Mouse (Mus musculus) Patski (cell line): ENCODE measurements at regions not wholly inside any gene's neighbourhood (a gene's known extent, or its start where the extent isn't known, plus 50 kb on each side); places are given as distances from the start of the nearest gene placed in this dataset.

Experiments
- ATAC-seq: fragments of 100-300 bp; one replicate; pipeline ENCODE4 v1.8.0; 2021
- CTCF ChIA-PET: fragments of 350-600 bp; sonication (Branson Sonifier 250); formaldehyde crosslinking; loops from one replicate; lab custom pipeline; 2022; ENCODE audit warnings: inconsistent platforms; lab: Charles Lee
- POLR2A ChIA-PET: fragments of 350-600 bp; sonication (Branson Sonifier 250); formaldehyde crosslinking; loops from one replicate; lab custom pipeline; 2022; ENCODE audit warnings: antibody characterized with exemption, inconsistent platforms; lab: Charles Lee
- DNase-seq: peaks from one replicate; pipeline ENCODE4 v3.0.0-alpha.2; 2011; ENCODE audit warnings: low read depth, low spot score
- H3K27me3 ChIP-seq: fragments of 371-371 bp; one replicate; pipeline ENCODE4 v1.5.1; 2021
- CTCF ChIP-seq: fragments of 100-300 bp; IDR thresholded peaks from one replicate; pipeline ENCODE4 v1.5.1; 2021
- in situ Hi-C: fragments of 300-500 bp; cut with MboI; formaldehyde crosslinking; loops from 3 replicates; pipeline ENCODE4 v1.11.1; 2018; ENCODE audit warnings: low pct_unique_long_range_greater_than_20kb, mixed read lengths

GRCm38 (mm10) chr14:105950924-105951323 is 54.3 kb upstream of the Spry2 start:
- ATAC-seq (no peak), DNase-seq (no peak)
- in situ Hi-C loops, result no loop called here
- H3K27me3 ChIP-seq, result no peaks in the 10 kb centered on the region
- no peak for TF ChIP-seq CTCF
- POLR2A ChIA-PET, result no interaction called here
- CTCF ChIA-PET, result no interaction called here

- no peak for DNase-seq
- TF ChIP-seq CTCF, result no peak
- no peaks in the 10 kb centered on the region for H3K27me3 ChIP-seq
- ChIA-PET CTCF (no interaction called here), POLR2A (no interaction called here)
- in situ Hi-C loops, result no loop called here
- no peak for ATAC-seq
These were observed 58.5 kb upstream of the Spry2 start for GRCm38 (mm10) chr14:105955082-105955481.

- H3K27me3 ChIP-seq, result no peaks in the 10 kb centered on the region
- CTCF ChIA-PET, result no interaction called here
- no peak for ATAC-seq
- DNase-seq, result no peak
- POLR2A ChIA-PET, result no interaction called here
- in situ Hi-C loops, result no loop called here
- TF ChIP-seq CTCF, result no peak
These were observed 60.2 kb upstream of the Spry2 start for GRCm38 (mm10) chr14:105956796-105957195.

- CTCF ChIA-PET, result interaction anchor here (1.0 kb wide), 1 partner anchor 22 kb away, joined by 4 read pairs; no protein-coding TSS in a partner anchor
- POLR2A ChIA-PET, result no interaction called here
- TF ChIP-seq CTCF, result no peak
- ATAC-seq, result no peak
- in situ Hi-C loops, result no loop called here
- DNase-seq, result no peak
- H3K27me3 ChIP-seq, result no peaks in the 10 kb centered on the region
These were observed 61.4 kb upstream of the Spry2 start for GRCm38 (mm10) chr14:105958005-105958404.

- POLR2A ChIA-PET, result no interaction called here
- in situ Hi-C loops, result no loop called here
These were observed 83.1 kb upstream of the Spry2 start for GRCm38 (mm10) chr14:105979544-105980323.

GRCm38 (mm10) chr14:105980324-105980680 is 83.7 kb upstream of the Spry2 start:
- TF ChIP-seq CTCF, result no peak
- no peaks in the 10 kb centered on the region for H3K27me3 ChIP-seq
- DNase-seq, result no peak
- ATAC-seq, result no peak
- POLR2A ChIA-PET, result no interaction called here
- CTCF ChIA-PET, result interaction anchor here (1.0 kb wide), 1 partner anchor 22 kb away, joined by 4 read pairs; no protein-coding TSS in a partner anchor
- in situ Hi-C loops, result no loop called here

More at GRCm38 (mm10) chr14:105979544-105980323, 83.1 kb upstream of the Spry2 start:
- no peaks in the 10 kb centered on the region for H3K27me3 ChIP-seq
- no peak for ATAC-seq
- no peak for TF ChIP-seq CTCF
- DNase-seq, result no peak
- CTCF ChIA-PET, result interaction anchor here (1.0 kb wide), 1 partner anchor 21 kb away, joined by 4 read pairs; no protein-coding TSS in a partner anchor

- no peak for ATAC-seq
- TF ChIP-seq CTCF, result no peak
- in situ Hi-C loops, result no loop called here
- no peak for DNase-seq
- H3K27me3 ChIP-seq, result no peaks in the 10 kb centered on the region
- POLR2A ChIA-PET, result interaction anchor here (0.5 to 0.6 kb wide), 2 partner anchors 9 to 908 kb away, joined by 3 read pairs; no protein-coding TSS in a partner anchor
- CTCF ChIA-PET, result interaction anchor here (0.6 kb wide), 1 partner anchor 430 kb away, joined by 3 read pairs; no protein-coding TSS in a partner anchor
These were observed 90.8 kb upstream of the Spry2 start for GRCm38 (mm10) chr14:105987341-105987882.

- ChIA-PET CTCF (no interaction called here), POLR2A (interaction anchor here (0.5 kb wide), 1 partner anchor 274 kb away, joined by 5 read pairs; no protein-coding TSS in a partner anchor)
- no peaks in the 10 kb centered on the region for H3K27me3 ChIP-seq
- in situ Hi-C loops, result no loop called here
- no peak for DNase-seq
- no peak for ATAC-seq
- no peak for TF ChIP-seq CTCF
These were observed 92.1 kb upstream of the Spry2 start for GRCm38 (mm10) chr14:105988738-105989137.

GRCm38 (mm10) chr14:105993124-105993523 is 96.5 kb upstream of the Spry2 start:
- H3K27me3 ChIP-seq, result no peaks in the 10 kb centered on the region
- no peak for TF ChIP-seq CTCF
- DNase-seq (no peak), ATAC-seq (no peak)
- in situ Hi-C loops, result loop anchor here (5.0 kb wide), 1 partner anchor 56 kb away; no protein-coding TSS in a partner anchor
- ChIA-PET CTCF (no interaction called here), POLR2A (no interaction called here)

- ATAC-seq, result peak; percentile 62
- no peaks in the 10 kb centered on the region for H3K27me3 ChIP-seq
- DNase-seq, result no peak
- ChIA-PET POLR2A (interaction anchor here (0.6 kb wide), 1 partner anchor 271 kb away, joined by 3 read pairs; no protein-coding TSS in a partner anchor), CTCF (no interaction called here)
- TF ChIP-seq CTCF, result no peak
- in situ Hi-C loops, result no loop called here
These were observed 103.2 kb upstream of the Spry2 start for GRCm38 (mm10) chr14:105999801-106000200.

- TF ChIP-seq CTCF, result no peak
- DNase-seq (no peak), ATAC-seq (no peak)
- CTCF ChIA-PET, result no interaction called here
- H3K27me3 ChIP-seq, result no peaks in the 10 kb centered on the region
- POLR2A ChIA-PET, result no interaction called here
- in situ Hi-C loops, result no loop called here
These were observed 98.2 kb upstream of the Trim52 start for GRCm38 (mm10) chr14:106007769-106008168.
